In genomic region chr6:56904982-56905381, GRCm38 (mm10) we compare ENCODE assay signal across 19 mouse cellular contexts. TPM values are rescaled to one million over a fixed set of nuclear protein-coding genes. Genes with fewer than 3 reads are reported as not detected.
A peak's percentile ranks its signal among the peaks of the same experiment; 100 is the strongest.
DNase-seq lines count a peak whose midpoint lies in the region; ATAC-seq and TF ChIP-seq lines count a peak whose summit lies in the region.
"Had no signal": no experiment of that assay in that cellular context is flagged by ENCODE, and none has a peak within 500 bp of the region (broad histone marks: within the 10 kb centered on the region; RNA-seq: fewer than 3 reads in every experiment).

No protein-coding gene starts in this region.

- H3K4me3 ChIP-seq in gastrocnemius, adult 2 months, result no peak overlapping the region
- H3K4me3 ChIP-seq in hindbrain, embryonic 13.5 days, result no peak overlapping the region
- no peak overlapping the region for H3K4me3 ChIP-seq in hindbrain, embryonic 11.5 days (ENCODE audit: low read depth, low read length)
- no peak overlapping the region for H3K4me3 ChIP-seq in midbrain, embryonic 11.5 days (ENCODE audit: low read depth, low read length)
- no peak overlapping the region for H3K4me3 ChIP-seq in midbrain, embryonic 13.5 days (replicated peaks)
- H3K4me3 ChIP-seq in liver, postnatal 0 days (ENCODE audit: low read depth, low read length), result no peak overlapping the region
- H3K4me3 ChIP-seq: limb, embryonic 10.5 days had no signal

- no peak overlapping the region; the same call in 1 of the 2 replicates for H3K9ac ChIP-seq in hindbrain, embryonic 13.5 days
- H3K9ac ChIP-seq in hindbrain, embryonic 11.5 days (ENCODE audit: low read depth, low read length), result no peak overlapping the region
- no peak overlapping the region for H3K9ac ChIP-seq in midbrain, embryonic 11.5 days (ENCODE audit: low read length)
- no peak overlapping the region for H3K9ac ChIP-seq in midbrain, embryonic 13.5 days (replicated peaks)
- no peak overlapping the region for H3K9ac ChIP-seq in liver, postnatal 0 days (replicated peaks)
- H3K9ac ChIP-seq: lung, embryonic 14.5 days had no signal

- H3K9me3 ChIP-seq in hindbrain, embryonic 13.5 days, result no peaks in the 10 kb centered on the region
- H3K9me3 ChIP-seq in hindbrain, embryonic 11.5 days (ENCODE audit: control insufficient read depth, low read length), result no peaks in the 10 kb centered on the region
- H3K9me3 ChIP-seq in midbrain, embryonic 11.5 days (ENCODE audit: control insufficient read depth, low read length), result no peaks in the 10 kb centered on the region
- no peaks in the 10 kb centered on the region for H3K9me3 ChIP-seq in midbrain, embryonic 13.5 days
- H3K9me3 ChIP-seq in liver, postnatal 0 days (ENCODE audit: low read length), result no peaks in the 10 kb centered on the region
- H3K9me3 ChIP-seq: limb, embryonic 10.5 days had no signal

- peaks cover 34% of the 10 kb centered on the region for H3K4me1 ChIP-seq in hindbrain, embryonic 13.5 days (replicated peaks)
- H3K4me1 ChIP-seq in hindbrain, embryonic 11.5 days (replicated peaks; ENCODE audit: control insufficient read depth, insufficient read depth, low read length), result no peaks in the 10 kb centered on the region
- H3K4me1 ChIP-seq in midbrain, embryonic 11.5 days (ENCODE audit: control insufficient read depth, insufficient read depth, low read length), result peaks cover 5% of the 10 kb centered on the region
- H3K4me1 ChIP-seq in midbrain, embryonic 13.5 days (replicated peaks), result peaks cover 30% of the 10 kb centered on the region
- peaks cover 74% of the 10 kb centered on the region for H3K4me1 ChIP-seq in liver, postnatal 0 days (ENCODE audit: insufficient read depth)

- no peaks in the 10 kb centered on the region for H3K36me3 ChIP-seq in hindbrain, embryonic 13.5 days
- no peaks in the 10 kb centered on the region for H3K36me3 ChIP-seq in hindbrain, embryonic 11.5 days (ENCODE audit: control insufficient read depth, insufficient read depth, low read length)
- no peaks in the 10 kb centered on the region for H3K36me3 ChIP-seq in midbrain, embryonic 11.5 days (ENCODE audit: control insufficient read depth, insufficient read depth, low read length)
- no peaks in the 10 kb centered on the region for H3K36me3 ChIP-seq in midbrain, embryonic 13.5 days
- H3K36me3 ChIP-seq in liver, postnatal 0 days (replicated peaks; ENCODE audit: insufficient read depth, low read length), result peaks cover 7% of the 10 kb centered on the region; the same call in 1 of the 2 replicates
- H3K36me3 ChIP-seq: limb, embryonic 10.5 days had no signal

- intact Hi-C loops in gastrocnemius, adult 2 months (cut with DNase I), result no loop called here

- WGBS in hindbrain, embryonic 13.5 days, result 75% methylated on average over 2 of the region's 2 CpGs
- WGBS in hindbrain, embryonic 11.5 days, result 88% methylated on average over 2 of the region's 2 CpGs
- 87% methylated on average over 2 of the region's 2 CpGs for WGBS in midbrain, embryonic 11.5 days
- WGBS in midbrain, embryonic 13.5 days, result 86% methylated on average over 2 of the region's 2 CpGs
- WGBS in liver, postnatal 0 days (ENCODE audit: insufficient replicate concordance), result 68% methylated on average over 2 of the region's 2 CpGs

- ATAC-seq in hindbrain, embryonic 13.5 days (ENCODE audit: low FRiP score), result 0 out of 2 replicates have a peak, but pooled peaks have one; percentile 14
- no peak for ATAC-seq in hindbrain, embryonic 11.5 days (ENCODE audit: low FRiP score)
- ATAC-seq in midbrain, embryonic 11.5 days (ENCODE audit: low FRiP score), result no peak
- ATAC-seq in midbrain, embryonic 13.5 days, result no peak
- peak; percentile 57 for ATAC-seq in liver, postnatal 0 days
- ATAC-seq: inflammation-experienced regulatory T-cells, adult 6 months had no signal

- H3K4me2 ChIP-seq in hindbrain, embryonic 13.5 days, result no peak overlapping the region
- no peak overlapping the region for H3K4me2 ChIP-seq in hindbrain, embryonic 11.5 days (replicated peaks; ENCODE audit: low read depth, low read length)
- H3K4me2 ChIP-seq in midbrain, embryonic 11.5 days, result no peak overlapping the region
- H3K4me2 ChIP-seq in midbrain, embryonic 13.5 days (replicated peaks), result no peak overlapping the region
- 0 out of 2 replicates have a peak overlapping the region, but pooled peaks have one; percentile 14 for H3K4me2 ChIP-seq in liver, postnatal 0 days (ENCODE audit: low read depth, low read length)
- H3K4me2 ChIP-seq: lung, embryonic 14.5 days had no signal

- TF ChIP-seq CTCF in gastrocnemius, adult 2 months (IDR thresholded peaks at IDR 0.05), result no peak
- TF ChIP-seq CTCF in liver, postnatal 0 days (IDR thresholded peaks at IDR 0.05; ENCODE audit: low read depth), result no peak

- peak; percentile 99 for TF ChIP-seq EP300 in liver, postnatal 0 days (IDR thresholded peaks at IDR 0.05; ENCODE audit: low read depth)

- DNase-seq in gastrocnemius, adult 2 months, result no peak
- DNase-seq in gastrocnemius, adult 18-20 months (ENCODE audit: low spot score), result no peak
- DNase-seq in hindbrain, embryonic 11.5 days (ENCODE audit: low spot score), result no peak
- DNase-seq in midbrain, embryonic 11.5 days (ENCODE audit: low spot score, missing footprints), result peak; percentile 59
- DNase-seq in liver, postnatal 0 days, result no peak
- DNase-seq in cerebellum, postnatal 10 days, result no peak
- DNase-seq: adrenal gland, postnatal 10 days; cerebellum, adult 11 months; cerebellum, postnatal 36 days; gastrocnemius, postnatal 14 days; kidney, adult 9 months; lung, embryonic 14.5 days; spleen, adult 18-20 months; thymus, postnatal 14 days had no signal

- peak overlapping the region; percentile 89 for H3K27ac ChIP-seq in gastrocnemius, adult 2 months
- 0 out of 2 replicates have a peak overlapping the region, but pooled peaks have one; percentile 18 for H3K27ac ChIP-seq in hindbrain, embryonic 13.5 days
- no peak overlapping the region for H3K27ac ChIP-seq in hindbrain, embryonic 11.5 days (ENCODE audit: low read depth, low read length)
- H3K27ac ChIP-seq in midbrain, embryonic 11.5 days (ENCODE audit: low read depth, low read length), result no peak overlapping the region
- no peak overlapping the region for H3K27ac ChIP-seq in midbrain, embryonic 13.5 days
- peak overlapping the region; percentile 98 for H3K27ac ChIP-seq in liver, postnatal 0 days (ENCODE audit: low read depth)
- H3K27ac ChIP-seq: limb, embryonic 10.5 days had no signal

- H3K27me3 ChIP-seq in hindbrain, embryonic 13.5 days, result no peaks in the 10 kb centered on the region
- H3K27me3 ChIP-seq in hindbrain, embryonic 11.5 days (ENCODE audit: control insufficient read depth, insufficient read depth, low read length), result no peaks in the 10 kb centered on the region
- no peaks in the 10 kb centered on the region for H3K27me3 ChIP-seq in midbrain, embryonic 11.5 days (ENCODE audit: control insufficient read depth, insufficient read depth, low read length)
- no peaks in the 10 kb centered on the region for H3K27me3 ChIP-seq in midbrain, embryonic 13.5 days
- H3K27me3 ChIP-seq in liver, postnatal 0 days (ENCODE audit: insufficient read depth, low read length), result no peaks in the 10 kb centered on the region
- H3K27me3 ChIP-seq: CH12.LX had no signal

RNA-seq across cellular contexts. Expression of gene Nt5c3, which starts 18.8 kb away (rescaled TPM):
- 10 to 100 TPM; 45.0 to 52.5 TPM for total RNA-seq in gastrocnemius, adult 2 months (2021)
- total RNA-seq in gastrocnemius, adult 18-20 months (2021), result 10 to 100 TPM; 41.4 to 49.5 TPM
- polyA plus RNA-seq in hindbrain, embryonic 13.5 days (2015; fragmentation: Nextera tagmentation; extraction: Ambion mirVana), result 147 and 153 TPM in 2 replicates
- 98.1 and 102 TPM in 2 replicates for polyA plus RNA-seq in hindbrain, embryonic 11.5 days (2014; fragmentation: Nextera tagmentation; extraction: Ambion mirVana)
- polyA plus RNA-seq in midbrain, embryonic 11.5 days (2014; fragmentation: Nextera tagmentation; extraction: Ambion mirVana), result 91.1 and 103 TPM in 2 replicates
- polyA plus RNA-seq in midbrain, embryonic 13.5 days (2015; fragmentation: Nextera tagmentation; extraction: Ambion mirVana), result 137 and 148 TPM in 2 replicates
- 113 and 127 TPM in 2 replicates for polyA plus RNA-seq in liver, postnatal 0 days (2015; fragmentation: Nextera tagmentation; extraction: Ambion mirVana)

RNA-seq across cellular contexts. Expression of gene Vmn1r4, which starts 18.8 kb away (rescaled TPM):
- total RNA-seq in gastrocnemius, adult 2 months (2021), result not detected
- under 1 TPM; 0.09 to 0.14 TPM for total RNA-seq in gastrocnemius, adult 18-20 months (2021)
- polyA plus RNA-seq in hindbrain, embryonic 13.5 days (2015; fragmentation: Nextera tagmentation; extraction: Ambion mirVana), result 0.44 and 0.65 TPM in 2 replicates
- polyA plus RNA-seq in hindbrain, embryonic 11.5 days (2014; fragmentation: Nextera tagmentation; extraction: Ambion mirVana), result 0.15 and 0.38 TPM in 2 replicates
- polyA plus RNA-seq in midbrain, embryonic 11.5 days (2014; fragmentation: Nextera tagmentation; extraction: Ambion mirVana), result 0.51 and 0.61 TPM in 2 replicates
- polyA plus RNA-seq in midbrain, embryonic 13.5 days (2015; fragmentation: Nextera tagmentation; extraction: Ambion mirVana), result 0.62 and 0.72 TPM in 2 replicates
- polyA plus RNA-seq in liver, postnatal 0 days (2015; fragmentation: Nextera tagmentation; extraction: Ambion mirVana), result 0.25 and 0.26 TPM in 2 replicates
- polyA plus RNA-seq: inflammation-experienced regulatory T-cells, adult 6 months had no signal

Comparison
In these comparisons a context has a peak if more than half of its experiments do, and no peak if none do; other contexts are left out.
1. H3K27ac ChIP-seq: peak in gastrocnemius, adult 2 months (single experiment), hindbrain, embryonic 13.5 days (single experiment) and liver, postnatal 0 days (single experiment); none in hindbrain, embryonic 11.5 days (single experiment), midbrain, embryonic 11.5 days (single experiment) and midbrain, embryonic 13.5 days (single experiment).
2. ATAC-seq: peak in hindbrain, embryonic 13.5 days (single experiment) and liver, postnatal 0 days (single experiment); none in hindbrain, embryonic 11.5 days (single experiment), midbrain, embryonic 11.5 days (single experiment) and midbrain, embryonic 13.5 days (single experiment).